Mouse (Mus musculus): ENCODE results near the gene C1ql3. TPM values are rescaled to one million over a fixed set of nuclear protein-coding genes. Genes with fewer than 3 reads are reported as not detected.

C1ql3 gene
- total RNA-seq, 2 experiments from 2014 or later: 0.76 to 0.93 TPM

GRCm38 (mm10) chr2:12956703-12957424, 54.7 kb downstream of the C1ql3 start:
- no peak for DNase-seq (ENCODE audit: low spot score in 2 of 2)

Other genes with a start within 250 kb of the C1ql3 start
- gene Pter, start 87.8 kb downstream of the C1ql3 start, total RNA-seq (2021): 10 to 100 TPM; 16.2 to 20.7 TPM